Mouse (Mus musculus) splenic B cell, adult 2 months (primary cell): Measurements from ENCODE around the gene Rc3h1.
"Not testable (repeated sequence)": the region's sequence is repeated elsewhere in the genome, so short reads cannot be mapped to it uniquely, and the experiment has no call there.

Source experiments
- DNase-seq: peaks from one replicate; pipeline ENCODE4 v3.0.0-alpha.2; 2011; ENCODE audit warnings: low read depth, low spot score
- H3K27me3 ChIP-seq: 2 replicates; pipeline ENCODE4 v1.6.1; 2012; ENCODE audit warnings: mild to moderate bottlenecking, low read length, moderate library complexity, mixed read lengths; ENCODE audit not compliant: control insufficient read depth, poor library complexity, insufficient read depth, severe bottlenecking
- H3K36me3 ChIP-seq: 2 replicates; pipeline ENCODE4 v1.6.1; 2012; ENCODE audit warnings: mild to moderate bottlenecking, low read length, moderate library complexity, mixed read lengths; ENCODE audit not compliant: control insufficient read depth, poor library complexity, insufficient read depth, severe bottlenecking

Rc3h1 gene

DNA sequence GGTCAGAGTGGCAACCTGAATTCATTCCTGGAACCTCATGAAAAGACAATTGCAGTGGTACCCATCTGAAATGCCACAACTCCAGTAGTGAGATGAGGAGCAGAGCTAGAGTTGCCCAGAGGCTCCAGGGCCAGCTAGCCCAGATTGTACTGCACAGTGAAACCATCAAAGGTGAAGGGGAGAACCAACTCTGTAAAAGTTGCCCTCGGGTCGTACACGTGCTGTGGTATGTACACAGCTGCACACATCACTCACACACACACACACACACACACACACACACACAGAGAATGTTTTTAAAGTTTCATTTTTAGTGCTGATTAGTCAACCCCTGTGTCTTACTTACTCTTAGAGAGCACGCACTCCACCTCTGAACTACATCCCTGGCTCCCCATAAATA is 75.1 kb downstream of the Rc3h1 start:
- H3K36me3 ChIP-seq, result no peaks in the 10 kb centered on the region
- DNase-seq, result no peak
- H3K27me3 ChIP-seq, result no peaks in the 10 kb centered on the region

GRCm38 (mm10) chr1:160982887-160983286 is 76.7 kb downstream of the Rc3h1 start:
- no peak for DNase-seq
- Histone ChIP-seq H3K36me3 (no peaks in the 10 kb centered on the region), H3K27me3 (no peaks in the 10 kb centered on the region)

- not testable (repeated sequence) for H3K27me3 ChIP-seq, DNase-seq, H3K36me3 ChIP-seq
Measured at GRCm38 (mm10) chr1:160984731-160985130, 78.5 kb downstream of the Rc3h1 start.

GRCm38 (mm10) chr1:160985477-160985876 is 79.3 kb downstream of the Rc3h1 start:
- Histone ChIP-seq H3K27me3 (no peaks in the 10 kb centered on the region), H3K36me3 (no peaks in the 10 kb centered on the region)
- DNase-seq, result no peak

DNA sequence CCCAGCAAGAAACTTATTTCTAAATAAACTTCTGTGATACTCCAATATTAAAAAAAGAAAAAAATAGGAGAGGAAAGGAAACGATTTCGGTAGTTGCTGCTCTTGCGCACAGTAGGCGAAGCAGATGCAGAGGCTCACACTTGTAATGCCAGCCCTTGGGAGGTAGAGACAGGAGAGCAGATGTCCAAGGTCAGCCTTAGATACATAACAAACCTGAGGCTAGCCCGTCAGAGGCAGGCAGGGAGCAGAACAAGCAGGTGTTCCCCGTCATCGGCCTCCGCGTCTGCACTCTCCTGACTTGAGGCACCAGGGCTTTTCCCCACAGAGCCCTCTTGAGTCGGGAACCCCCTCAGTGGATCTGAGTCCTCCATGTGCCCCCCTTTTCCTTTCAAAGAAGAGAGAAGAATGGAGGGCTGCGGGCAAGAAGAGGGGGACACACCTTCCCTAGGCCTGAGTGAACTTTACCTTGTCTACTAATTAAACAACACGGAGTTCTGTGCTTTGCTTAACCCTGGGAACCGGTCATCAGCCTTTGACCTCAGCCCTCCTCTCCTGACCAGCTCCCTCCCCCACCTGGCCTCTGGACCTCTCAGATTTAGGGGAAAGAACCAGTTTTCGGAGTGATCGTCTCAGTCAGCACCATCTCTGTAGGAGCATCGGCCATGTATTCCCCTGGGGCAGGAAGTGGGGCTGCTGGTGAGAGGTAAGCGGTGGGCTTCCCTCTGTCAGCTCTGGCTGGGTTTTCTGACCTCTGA is 80.8 kb downstream of the Rc3h1 start:
- DNase-seq, result no peak
- no peaks in the 10 kb centered on the region for H3K27me3 ChIP-seq
- H3K36me3 ChIP-seq, result no peaks in the 10 kb centered on the region

DNA sequence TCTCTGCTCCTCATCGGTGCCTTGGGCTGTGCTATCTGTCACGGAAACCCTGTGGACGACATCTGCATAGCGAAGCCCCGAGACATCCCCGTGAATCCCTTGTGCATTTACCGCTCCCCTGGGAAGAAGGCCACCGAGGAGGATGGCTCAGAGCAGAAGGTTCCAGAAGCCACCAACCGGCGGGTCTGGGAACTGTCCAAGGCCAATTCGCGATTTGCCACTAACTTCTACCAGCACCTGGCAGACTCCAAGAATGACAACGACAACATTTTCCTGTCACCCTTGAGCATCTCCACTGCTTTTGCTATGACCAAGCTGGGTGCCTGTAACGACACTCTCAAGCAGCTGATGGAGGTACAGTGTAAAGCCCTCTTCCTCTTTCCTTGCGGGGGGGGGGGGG is 83.2 kb downstream of the Rc3h1 start:
- Histone ChIP-seq H3K36me3 (no peaks in the 10 kb centered on the region), H3K27me3 (no peaks in the 10 kb centered on the region)
- no peak for DNase-seq

GRCm38 (mm10) chr1:160993851-160994250 is 87.6 kb downstream of the Rc3h1 start:
- Histone ChIP-seq H3K36me3 (no peaks in the 10 kb centered on the region), H3K27me3 (no peaks in the 10 kb centered on the region)
- DNase-seq, result no peak

- DNase-seq, result no peak
Measured at GRCm38 (mm10) chr1:161004942-161005341, 98.7 kb downstream of the Rc3h1 start.

GRCm38 (mm10) chr1:161005526-161005925 is 99.3 kb downstream of the Rc3h1 start:
- DNase-seq, result no peak
- Histone ChIP-seq H3K27me3 (no peaks in the 10 kb centered on the region), H3K36me3 (0 out of 2 replicates have a peak, but pooled peaks cover 4% of the 10 kb centered on the region)

More at GRCm38 (mm10) chr1:161004942-161005341, 98.7 kb downstream of the Rc3h1 start:
- Histone ChIP-seq H3K27me3 (no peaks in the 10 kb centered on the region), H3K36me3 (0 out of 2 replicates have a peak, but pooled peaks cover 4% of the 10 kb centered on the region)

- H3K36me3 ChIP-seq, result 0 out of 2 replicates have a peak, but pooled peaks cover 4% of the 10 kb centered on the region
- no peaks in the 10 kb centered on the region for H3K27me3 ChIP-seq
- no peak for DNase-seq
Measured at GRCm38 (mm10) chr1:161006471-161006870, 100.3 kb downstream of the Rc3h1 start.

DNA sequence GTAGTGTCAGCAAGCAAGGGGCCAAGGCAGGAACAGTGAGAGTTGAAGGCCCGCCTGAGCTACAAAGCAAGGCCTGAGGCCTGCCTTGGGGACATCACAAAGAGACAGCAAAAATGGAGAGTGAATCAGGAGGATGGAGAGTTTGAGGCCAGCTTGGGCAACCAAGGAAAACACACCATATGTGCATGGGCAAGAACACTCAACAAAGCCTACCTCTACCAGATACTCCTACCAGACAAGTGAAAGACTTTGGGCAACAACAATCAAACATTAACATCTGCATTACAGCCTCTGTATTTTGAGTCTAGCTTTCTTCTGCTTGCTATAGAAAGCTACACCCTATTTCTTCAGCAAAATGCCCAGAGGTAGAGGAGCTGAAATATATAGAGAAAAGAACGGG is 101.8 kb downstream of the Rc3h1 start:
- no peaks in the 10 kb centered on the region for H3K27me3 ChIP-seq
- no peak for DNase-seq
- H3K36me3 ChIP-seq, result peaks cover 8% of the 10 kb centered on the region; the same call in 1 of the 2 replicates

DNA sequence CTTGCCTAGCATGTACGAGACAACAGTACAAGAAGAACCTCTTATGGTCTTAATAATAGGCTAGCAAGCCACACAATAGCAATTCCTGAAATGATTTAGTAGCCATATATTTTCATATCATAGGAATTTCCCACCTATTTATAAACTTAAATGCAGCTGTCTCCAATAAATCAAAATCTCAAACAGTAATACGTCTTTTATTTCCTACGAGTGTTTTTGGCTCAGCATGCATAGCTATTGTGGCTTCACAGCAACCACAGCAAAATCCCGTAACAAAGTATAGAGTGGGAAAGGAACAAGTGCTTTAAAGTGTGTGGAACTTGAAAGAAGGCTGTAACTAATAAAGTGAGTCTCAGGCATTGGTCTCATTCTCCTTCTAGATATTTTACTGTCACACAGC is 104.2 kb downstream of the Rc3h1 start:
- Histone ChIP-seq H3K27me3 (no peaks in the 10 kb centered on the region), H3K36me3 (peaks cover 8% of the 10 kb centered on the region; the same call in 1 of the 2 replicates)
- no peak for DNase-seq

- no peak for DNase-seq
- Histone ChIP-seq H3K27me3 (no peaks in the 10 kb centered on the region), H3K36me3 (peaks cover 8% of the 10 kb centered on the region; the same call in 1 of the 2 replicates)
Measured at GRCm38 (mm10) chr1:161016378-161016777, 110.2 kb downstream of the Rc3h1 start.

GRCm38 (mm10) chr1:161020051-161020450 is 113.8 kb downstream of the Rc3h1 start:
- no peak for DNase-seq
- Histone ChIP-seq H3K36me3 (peaks cover 3% of the 10 kb centered on the region; the same call in 1 of the 2 replicates), H3K27me3 (no peaks in the 10 kb centered on the region)
